Mouse (Mus musculus): ENCODE results near the gene Pde9a.

The Pde9a gene

DNA sequence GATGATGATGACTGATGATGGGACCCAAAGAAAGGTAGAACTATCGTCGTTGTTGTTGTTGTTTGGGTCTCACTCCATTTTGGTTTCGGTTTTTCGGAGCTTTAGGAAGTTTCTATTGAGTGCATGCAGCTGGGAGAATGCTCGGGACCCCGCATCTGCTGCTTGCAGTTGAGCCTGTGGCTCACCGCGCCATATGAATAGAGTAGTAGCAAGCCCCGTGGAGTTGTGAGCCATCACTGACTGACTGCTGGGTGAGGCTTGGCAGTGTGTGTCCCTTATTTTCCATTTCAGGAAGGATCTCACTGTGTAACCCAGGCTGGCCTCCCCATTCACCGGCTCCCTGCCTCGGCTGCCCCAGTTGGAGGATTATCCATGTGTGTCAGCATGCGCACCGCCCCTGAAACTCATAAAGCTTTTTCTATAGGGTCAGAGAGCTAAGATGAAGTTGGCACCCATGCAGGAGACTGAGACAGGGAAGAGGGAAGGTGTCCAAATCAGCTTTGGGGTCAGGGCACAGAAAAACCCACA lies 47.5 kb downstream of the Pde9a start:
- in situ Hi-C loops (cut with MboI): no loop called here

DNA sequence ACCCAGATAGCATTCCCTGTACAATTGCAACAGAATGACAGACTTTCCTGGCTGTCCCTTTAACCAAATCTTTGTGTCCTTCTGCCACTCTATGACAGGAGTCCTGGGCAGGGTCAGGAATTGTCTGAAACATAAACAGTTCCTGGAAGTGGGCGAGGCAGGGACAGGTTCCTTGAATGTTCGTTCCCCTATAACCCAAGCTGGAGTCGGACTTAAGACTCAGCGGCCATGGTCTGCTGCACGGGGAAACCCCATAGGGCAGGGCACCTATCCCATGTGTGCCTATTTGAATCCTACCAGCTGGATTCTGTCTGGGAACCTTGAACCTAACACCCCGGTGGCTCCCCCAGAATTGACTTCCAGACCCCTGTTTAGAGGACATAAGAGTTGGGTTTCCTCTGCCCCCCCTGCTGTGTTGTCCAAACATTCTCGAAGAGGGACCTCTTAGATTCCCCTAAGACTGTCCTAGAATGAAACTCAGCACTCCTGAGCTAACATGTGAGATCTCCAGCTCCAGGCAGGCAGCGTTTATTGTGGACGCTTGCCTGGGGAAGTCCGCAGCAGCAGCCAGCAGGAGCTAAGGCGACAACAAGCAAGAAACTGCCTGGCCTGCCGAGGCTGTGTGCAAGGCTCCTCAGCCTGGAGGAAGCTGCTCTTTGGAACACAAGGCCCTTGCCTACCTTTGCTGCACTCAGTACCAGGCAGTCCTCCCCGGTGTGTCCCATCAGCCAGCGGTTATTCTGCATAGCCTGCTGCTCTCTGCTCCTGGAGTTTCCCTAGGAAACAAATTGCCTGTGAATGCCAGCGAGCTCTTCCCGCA lies 48.2 kb downstream of the Pde9a start:
- in situ Hi-C loops (cut with MboI): no loop called here

- in situ Hi-C loops (cut with MboI): no loop called here
Measured at GRCm38 (mm10) chr17:31434825-31435325, 48.9 kb downstream of the Pde9a start.

- in situ Hi-C loops (cut with MboI): no loop called here
Measured at GRCm38 (mm10) chr17:31435934-31436813, 50.2 kb downstream of the Pde9a start.

GRCm38 (mm10) chr17:31436814-31437406 lies 50.9 kb downstream of the Pde9a start:
- in situ Hi-C loops (cut with MboI): no loop called here

GRCm38 (mm10) chr17:31437482-31437881 lies 51.5 kb downstream of the Pde9a start:
- in situ Hi-C loops (cut with MboI): no loop called here

DNA sequence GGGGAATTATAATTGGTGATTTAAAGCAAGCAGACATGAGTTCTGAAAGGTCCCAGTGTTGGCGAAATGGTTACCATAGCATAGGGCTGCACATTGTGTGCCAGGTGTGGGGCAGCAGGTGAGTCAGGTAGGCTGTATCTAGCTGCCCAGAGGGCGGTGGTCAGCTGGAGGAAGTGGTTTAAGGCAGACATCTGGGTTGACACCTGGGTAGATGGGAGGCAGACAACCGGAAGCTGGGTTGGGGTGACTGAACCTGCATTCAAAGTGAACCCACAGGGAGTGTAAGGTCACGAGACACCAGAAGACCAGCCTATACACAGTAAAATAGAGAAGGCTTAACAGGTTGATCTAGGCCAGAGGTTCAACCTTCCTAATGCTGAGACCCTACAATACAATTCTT lies 54.0 kb downstream of the Pde9a start:
- in situ Hi-C loops (cut with MboI): no loop called here

DNA sequence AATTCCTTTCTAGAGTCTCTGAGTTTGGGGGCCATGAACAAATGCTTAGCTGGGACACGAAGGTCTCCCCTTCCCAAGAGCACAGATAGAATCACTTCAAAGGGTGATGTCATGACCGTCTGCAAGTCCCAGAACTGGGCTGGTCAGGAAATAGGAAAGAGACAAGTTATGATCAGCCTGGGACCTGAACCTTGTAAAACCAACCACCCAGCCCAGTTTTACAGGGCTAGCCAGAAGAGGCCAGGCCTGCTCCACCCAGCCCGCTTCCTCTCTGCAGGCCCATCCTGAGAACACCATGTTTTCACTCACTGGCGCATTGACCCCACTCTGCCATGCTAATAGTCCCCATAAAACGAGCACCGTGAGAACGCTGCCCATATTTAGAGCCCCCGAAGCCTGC lies 56.5 kb downstream of the Pde9a start:
- in situ Hi-C loops (cut with MboI): no loop called here

GRCm38 (mm10) chr17:31444251-31444650 lies 58.2 kb downstream of the Pde9a start:
- in situ Hi-C loops (cut with MboI): no loop called here

DNA sequence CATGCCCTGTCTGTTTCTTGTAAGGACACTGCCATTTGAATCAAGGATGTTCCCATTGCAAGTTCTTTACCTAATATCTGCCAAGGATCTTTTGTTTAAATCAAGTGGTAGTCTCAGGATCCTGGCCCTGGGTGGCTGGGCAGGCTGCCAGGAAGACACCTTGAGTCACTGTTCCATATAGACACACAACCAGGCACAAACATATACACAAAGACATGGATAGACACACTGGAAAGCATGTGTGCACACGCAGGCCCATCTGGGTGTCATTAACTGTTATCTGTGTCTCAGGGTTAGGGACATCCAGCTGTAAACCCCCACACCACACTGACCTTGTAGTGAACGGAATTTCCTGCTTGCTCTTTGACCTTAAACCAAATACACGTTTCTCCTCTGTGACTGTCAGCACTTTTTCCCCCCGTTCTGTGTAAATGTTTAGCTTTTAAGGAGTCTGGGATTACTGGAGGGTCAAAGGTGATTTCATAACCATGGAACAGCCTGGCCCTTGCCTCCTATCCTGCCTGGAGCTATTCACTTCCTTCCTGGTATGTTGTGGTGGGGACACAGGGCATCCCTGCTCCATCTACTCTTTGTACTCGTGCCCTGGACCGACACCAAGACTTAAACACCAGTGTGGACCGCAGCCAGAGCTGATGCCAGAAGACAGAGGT lies 59.2 kb downstream of the Pde9a start:
- in situ Hi-C loops (cut with MboI): no loop called here

GRCm38 (mm10) chr17:31447766-31448165 lies 61.8 kb downstream of the Pde9a start:
- in situ Hi-C loops (cut with MboI): no loop called here

- in situ Hi-C loops (cut with MboI): no loop called here
Measured at GRCm38 (mm10) chr17:31448519-31448918, 62.5 kb downstream of the Pde9a start.

DNA sequence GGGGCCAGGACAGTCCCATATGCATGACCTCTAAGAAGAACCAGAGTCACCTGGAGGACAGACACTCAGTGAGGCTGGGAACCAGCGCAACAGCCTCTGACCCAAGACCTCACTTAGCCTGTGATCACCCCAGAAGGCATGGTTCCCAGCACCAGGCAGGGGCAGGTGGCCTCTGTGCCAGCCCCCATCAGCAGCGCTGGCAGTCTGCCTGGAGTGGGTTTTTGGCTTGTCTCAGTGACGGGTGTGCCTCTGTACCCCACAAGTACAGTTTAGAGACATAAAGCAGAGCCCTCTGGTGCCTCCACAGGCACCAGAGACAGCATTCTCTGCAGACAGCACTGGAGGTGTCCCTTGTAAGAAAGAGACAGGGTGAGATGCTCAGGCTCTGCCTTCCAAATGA lies 64.2 kb downstream of the Pde9a start:
- in situ Hi-C loops (cut with MboI): no loop called here

GRCm38 (mm10) chr17:31451179-31451708 lies 65.2 kb downstream of the Pde9a start:
- in situ Hi-C loops (cut with MboI): no loop called here

GRCm38 (mm10) chr17:31452816-31453215 lies 66.8 kb downstream of the Pde9a start:
- in situ Hi-C loops (cut with MboI): no loop called here

DNA sequence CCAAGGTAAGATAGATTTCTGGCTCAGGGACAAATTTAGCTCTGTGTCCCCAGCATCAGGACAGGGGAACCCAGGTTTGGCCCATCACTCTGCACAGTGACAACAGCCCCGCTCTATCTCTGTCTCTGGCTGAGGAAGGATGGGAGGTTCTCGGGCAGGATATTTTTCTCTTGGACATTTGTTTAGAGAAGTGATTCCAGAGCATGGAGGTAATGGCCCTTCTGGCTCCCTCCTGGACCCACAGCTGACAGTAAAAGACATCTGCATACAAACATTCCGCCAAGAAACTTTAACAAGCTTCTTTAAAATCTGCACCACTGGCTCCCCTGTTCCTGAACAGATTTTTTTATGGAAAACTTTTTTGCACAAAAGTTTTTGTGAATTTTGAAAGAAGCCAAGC lies 67.5 kb downstream of the Pde9a start:
- in situ Hi-C loops (cut with MboI): no loop called here

- in situ Hi-C loops (cut with MboI): no loop called here
Measured at GRCm38 (mm10) chr17:31454056-31454455, 68.0 kb downstream of the Pde9a start.

- in situ Hi-C loops (cut with MboI): no loop called here
Measured at GRCm38 (mm10) chr17:31456723-31457567, 70.9 kb downstream of the Pde9a start.

DNA sequence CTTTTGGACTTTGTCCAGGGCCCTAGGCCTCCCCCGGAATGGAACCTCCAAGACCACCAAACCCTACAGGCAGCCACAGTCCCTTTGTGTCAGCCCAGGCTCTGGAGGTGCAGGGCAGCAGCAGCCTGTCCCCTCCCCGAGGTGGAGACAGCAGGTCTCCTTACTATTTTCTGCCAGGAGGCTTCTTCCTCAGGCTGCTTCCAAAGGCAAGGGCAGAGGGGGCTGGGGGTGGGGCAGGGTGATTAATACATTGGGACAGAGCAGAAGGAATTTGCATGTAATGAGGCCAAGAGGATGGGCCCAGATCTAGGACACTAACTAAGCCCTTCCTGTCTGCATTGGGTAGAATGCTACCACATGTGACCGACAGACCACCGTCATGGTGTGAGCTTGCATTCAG lies 74.4 kb downstream of the Pde9a start:
- in situ Hi-C loops (cut with MboI): no loop called here

DNA sequence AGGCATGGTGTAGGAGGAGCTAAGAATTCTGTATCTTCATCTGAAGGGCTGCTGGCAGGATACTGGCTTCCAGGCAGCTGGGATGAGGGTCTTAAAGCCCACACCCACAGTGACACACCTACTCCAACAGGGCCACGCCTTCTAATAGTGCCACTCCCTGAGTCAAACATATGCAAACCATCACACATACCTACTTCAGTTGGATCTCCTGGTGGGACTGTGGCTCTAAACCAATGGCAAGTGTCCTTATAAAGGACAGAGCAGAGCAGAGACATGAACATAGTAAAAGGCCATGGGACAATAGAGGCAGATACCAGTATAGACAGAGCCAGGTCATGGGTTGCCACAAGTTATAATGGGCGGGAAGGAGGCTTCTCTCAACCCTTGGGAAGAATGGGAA lies 76.5 kb downstream of the Pde9a start:
- in situ Hi-C loops (cut with MboI): no loop called here
